Mouse (Mus musculus) fat pad, adult 2 months (tissue): ENCODE data around the gene Rab31.

Experiments used
- DNase-seq: peaks from one replicate; pipeline ENCODE4 v3.0.0-alpha.2; 2011; ENCODE audit warnings: low read depth, low spot score; ENCODE audit errors: extremely low read depth

Rab31 gene

DNA sequence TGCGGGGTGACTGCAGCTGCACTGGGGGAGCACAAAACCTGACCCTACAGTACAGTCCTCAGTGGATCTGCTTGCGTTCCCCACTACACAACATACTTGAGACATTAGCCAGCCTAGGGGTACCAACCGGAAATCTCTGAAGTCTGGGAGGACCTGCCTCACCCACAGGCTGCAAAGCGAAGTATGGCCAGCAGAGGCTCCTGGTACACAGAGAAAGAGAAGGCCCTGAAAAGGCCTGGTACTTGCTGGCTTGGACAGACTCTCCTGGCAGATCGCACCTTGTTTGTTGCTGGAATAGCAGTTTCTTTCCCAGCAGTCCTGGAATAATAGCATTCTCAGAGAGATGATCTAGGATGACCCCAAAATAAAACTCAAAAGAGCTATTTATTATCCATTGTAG, 66.3 kb downstream of the Rab31 start:
- no peak for DNase-seq

- no peak for DNase-seq
Measured at GRCm38 (mm10) chr17:65703527-65704391, 68.8 kb downstream of the Rab31 start.

DNA sequence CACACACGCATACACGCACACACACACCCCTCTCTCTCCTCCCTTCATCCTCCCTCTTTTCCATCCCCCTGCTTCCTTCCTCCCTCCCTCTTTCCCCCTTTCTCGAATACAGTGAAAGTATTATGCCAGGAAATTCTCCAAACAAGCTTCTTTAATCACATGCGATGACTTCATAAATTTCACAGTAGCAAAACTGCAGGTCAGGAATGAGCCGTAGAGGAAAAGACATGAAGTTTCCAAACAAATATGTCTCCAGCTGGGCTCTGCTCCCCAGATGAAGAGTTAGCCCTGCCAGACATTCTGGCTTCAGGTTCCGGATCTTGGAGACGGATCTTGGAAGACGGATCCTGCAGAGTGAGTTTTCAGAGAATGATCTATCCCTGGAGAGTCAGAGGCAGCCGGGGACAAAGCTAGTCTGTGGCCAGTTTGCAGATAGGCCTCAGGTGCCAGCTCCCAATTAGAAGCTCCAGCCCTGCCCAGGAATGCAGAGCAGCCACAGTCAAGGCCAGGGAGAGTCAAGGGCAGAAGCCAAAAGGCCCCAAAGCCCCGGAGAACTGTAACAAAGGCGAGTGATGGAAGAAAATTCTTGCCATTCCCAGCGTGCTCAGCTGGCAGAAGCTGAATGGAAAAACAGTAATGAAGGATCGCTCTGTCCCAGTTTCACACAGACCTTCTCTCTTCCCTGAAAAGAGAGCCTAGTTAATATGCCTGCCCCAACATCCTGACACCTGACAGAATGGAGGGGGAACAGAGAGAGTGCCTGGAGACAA, 70.6 kb downstream of the Rab31 start:
- DNase-seq, result peak; percentile 25

- DNase-seq, result no peak
Measured at GRCm38 (mm10) chr17:65701356-65701755, 71.2 kb downstream of the Rab31 start.

DNA sequence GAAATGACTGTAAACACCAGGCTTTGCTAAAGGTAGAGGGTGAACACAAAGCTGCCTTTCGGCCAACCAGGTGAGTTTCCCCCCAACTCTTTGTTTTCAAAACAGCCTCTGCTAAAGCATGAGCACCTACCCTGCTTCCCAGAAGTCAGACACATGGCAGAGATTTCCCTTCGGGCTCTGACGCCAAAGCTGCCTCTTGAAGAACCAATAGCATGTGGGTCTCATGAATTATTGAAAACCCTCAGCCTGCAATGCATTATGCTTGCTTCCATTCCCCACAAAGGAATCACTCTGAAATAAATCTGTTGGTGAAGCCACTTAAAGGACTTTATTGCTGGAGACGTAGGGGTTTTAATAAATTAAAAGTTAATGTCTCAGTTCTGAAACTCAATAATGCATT, 72.5 kb downstream of the Rab31 start:
- DNase-seq, result no peak

GRCm38 (mm10) chr17:65697791-65698463, 74.6 kb downstream of the Rab31 start:
- no peak for DNase-seq

GRCm38 (mm10) chr17:65696939-65697338, 75.6 kb downstream of the Rab31 start:
- no peak for DNase-seq

DNA sequence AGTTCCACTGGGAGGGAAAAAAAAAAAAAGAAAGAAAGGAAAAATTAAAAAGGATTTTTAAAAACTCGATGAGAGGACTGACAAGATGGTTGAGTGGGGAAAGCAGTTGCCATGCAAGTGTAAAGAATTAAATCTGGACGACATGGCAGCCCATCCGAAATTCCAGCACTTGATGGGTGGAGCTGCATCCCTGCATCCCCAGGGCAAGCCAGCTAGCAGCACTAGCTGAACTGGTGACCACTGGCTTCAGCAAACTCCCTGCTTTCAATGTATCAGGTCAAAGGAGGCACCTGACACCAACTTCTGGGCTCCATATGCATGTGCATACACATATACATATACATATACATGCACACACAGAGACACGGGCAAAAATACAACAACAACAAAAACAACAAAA, 80.3 kb downstream of the Rab31 start:
- DNase-seq, result no peak

DNA sequence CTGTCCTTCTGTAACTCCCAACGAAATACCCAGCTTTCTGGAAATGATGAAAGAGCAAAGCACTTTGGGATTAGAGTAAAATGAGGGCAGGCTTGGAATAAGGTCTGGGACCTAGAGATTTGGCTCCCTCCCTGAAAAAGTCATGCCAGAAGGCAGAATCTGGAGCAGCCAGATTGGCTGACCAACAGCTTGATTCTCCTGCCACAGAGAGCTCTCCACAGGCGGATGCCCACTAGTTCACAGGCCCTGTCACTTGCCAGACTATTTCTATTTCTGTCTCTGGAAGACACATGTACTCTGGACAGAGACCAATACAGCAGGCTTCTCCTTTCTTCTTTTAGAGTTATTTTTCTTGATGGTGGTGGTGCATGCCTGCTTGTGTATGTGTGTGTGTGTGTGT, 88.8 kb downstream of the Rab31 start:
- no peak for DNase-seq

- DNase-seq, result no peak
Measured at GRCm38 (mm10) chr17:65683316-65683715, 89.2 kb downstream of the Rab31 start.

DNA sequence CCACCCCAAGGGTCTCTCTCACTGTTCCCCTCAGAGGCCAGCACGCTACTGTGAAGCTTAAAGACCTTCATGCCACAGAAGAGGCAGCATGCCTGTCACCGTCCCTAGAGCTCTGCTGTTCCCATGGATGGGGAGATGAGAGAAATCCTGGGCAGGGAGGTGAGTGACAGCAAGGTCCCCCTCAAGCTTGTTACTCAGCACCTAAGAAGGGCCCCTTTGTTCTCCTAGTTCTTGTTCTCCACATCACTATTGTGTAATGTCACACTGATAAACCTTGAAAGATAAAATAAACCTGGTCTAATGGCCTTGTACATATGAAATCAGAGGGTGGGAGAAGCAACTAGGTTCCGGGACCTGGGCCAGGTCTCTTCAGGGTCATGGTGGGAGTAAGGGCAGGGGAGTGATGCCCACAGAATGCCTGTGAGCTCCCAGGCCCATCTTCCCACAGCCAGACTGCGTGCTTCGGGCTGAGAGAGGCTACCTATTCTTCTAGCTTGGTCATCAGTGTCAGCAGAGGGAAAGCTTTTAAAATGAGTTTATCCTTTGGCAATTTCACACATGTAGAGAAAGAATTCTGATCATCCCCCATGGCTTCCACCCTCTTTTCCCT, 90.4 kb downstream of the Rab31 start:
- DNase-seq, result no peak

DNA sequence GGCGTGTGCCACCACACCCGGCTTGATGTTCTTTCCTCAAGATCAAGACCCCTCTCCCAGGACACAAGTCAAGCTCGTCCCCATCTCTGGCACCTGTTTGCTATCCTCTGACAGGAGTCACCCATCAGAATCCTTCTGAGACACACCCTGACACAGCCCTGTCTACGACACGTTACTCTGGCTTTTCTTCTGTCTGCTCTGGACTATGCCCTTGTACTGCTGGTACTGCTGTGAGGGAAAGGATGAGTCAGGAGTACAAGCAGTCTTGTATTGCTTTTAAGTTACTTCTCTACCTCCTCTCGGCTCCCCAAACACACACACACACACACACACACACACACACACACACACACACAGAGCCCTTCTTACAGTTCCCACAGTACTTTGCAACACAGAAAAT, 91.0 kb downstream of the Rab31 start:
- DNase-seq, result no peak

- DNase-seq, result no peak
Measured at GRCm38 (mm10) chr17:65680801-65681412, 91.6 kb downstream of the Rab31 start.

DNA sequence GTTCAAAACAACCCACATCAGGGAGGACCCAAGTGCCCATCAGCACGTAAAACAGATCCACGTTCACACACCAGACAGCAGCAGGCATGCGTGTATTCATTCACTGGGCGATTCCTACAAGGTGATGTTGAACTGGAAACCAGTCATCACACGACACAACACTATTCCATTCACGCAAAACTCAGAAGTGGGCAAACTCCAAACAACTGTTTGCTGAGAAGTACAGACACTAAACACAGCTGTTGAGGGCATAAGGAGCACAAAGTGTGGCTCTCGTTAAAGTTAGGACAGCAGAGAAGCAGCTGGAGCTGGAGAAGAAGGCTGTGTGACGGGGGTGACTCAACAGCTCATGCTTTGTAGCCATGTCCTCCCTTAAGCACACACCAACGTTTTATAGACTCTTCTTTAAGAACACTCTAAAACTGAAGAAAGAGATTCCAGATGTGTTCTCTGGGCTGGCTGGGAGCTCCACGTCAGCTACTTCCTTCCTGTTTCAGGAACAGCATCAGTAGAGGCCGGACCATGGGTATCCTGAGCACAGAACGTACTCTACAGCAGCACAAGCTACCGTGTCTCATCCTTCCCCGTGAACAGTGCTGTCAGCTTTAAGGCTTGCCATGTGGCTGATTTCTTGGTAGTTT, 92.6 kb downstream of the Rab31 start:
- no peak for DNase-seq

DNA sequence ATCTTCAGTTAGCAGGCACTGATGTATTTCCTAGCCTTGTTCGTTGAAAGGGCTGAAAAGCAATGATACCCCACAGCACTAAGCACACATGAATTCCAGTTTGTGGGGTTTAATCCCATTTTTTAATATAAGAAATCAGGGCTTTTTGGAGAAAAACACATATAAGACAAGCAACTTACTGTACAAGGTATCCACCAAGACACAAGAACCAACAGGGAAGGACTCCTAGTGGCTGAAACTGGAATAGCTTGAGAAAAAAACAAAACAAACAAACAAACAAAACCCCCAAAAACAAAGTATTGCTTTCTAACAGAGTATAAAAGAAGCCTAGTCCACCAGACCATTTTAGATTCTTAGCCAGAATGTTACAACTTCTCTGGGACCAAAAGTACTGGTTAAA, 94.8 kb downstream of the Rab31 start:
- no peak for DNase-seq

- no peak for DNase-seq
Measured at GRCm38 (mm10) chr17:65676536-65676935, 96.0 kb downstream of the Rab31 start.

DNA sequence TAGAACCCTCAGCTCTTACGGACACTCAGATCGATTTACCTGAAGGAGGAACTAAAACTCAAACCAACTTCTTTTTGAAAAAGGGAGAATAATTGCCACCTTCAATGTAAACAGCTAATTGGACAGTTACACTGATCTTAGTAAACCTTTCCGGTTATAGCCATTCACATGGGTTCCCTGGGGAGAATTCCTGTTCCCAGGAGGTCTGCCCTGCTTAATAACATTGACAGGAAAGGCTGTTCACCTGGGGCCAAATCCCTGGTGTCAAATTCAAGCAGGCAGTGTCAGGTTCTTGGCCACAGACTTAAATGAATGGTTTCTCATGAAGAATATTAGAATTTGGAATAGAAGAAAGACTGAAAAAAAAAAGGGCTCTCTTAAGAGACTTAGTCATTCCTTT, 96.6 kb downstream of the Rab31 start:
- DNase-seq, result no peak

- no peak for DNase-seq
Measured at GRCm38 (mm10) chr17:65674710-65675171, 97.8 kb downstream of the Rab31 start.

GRCm38 (mm10) chr17:65672926-65673325, 99.6 kb downstream of the Rab31 start:
- DNase-seq, result no peak

- DNase-seq, result no peak
Measured at GRCm38 (mm10) chr17:65669061-65669460, 103.5 kb downstream of the Rab31 start.
